Mouse (Mus musculus) small intestine, adult 2 months (tissue): Measurements from ENCODE around the gene Dsn1.

ENCODE experiments used
- CTCF ChIP-seq: fragments of 200-500 bp; IDR thresholded peaks from 2 replicates; pipeline ENCODE4 v1.5.1; 2012; ENCODE audit warnings: low read depth, mild to moderate bottlenecking, control low read depth, inconsistent platforms, low read length, moderate library complexity, mixed read lengths; ENCODE audit not compliant: insufficient replicate concordance, insufficient read length; ENCODE audit errors: extremely low read depth
- POLR2A ChIP-seq: fragments of 200-500 bp; IDR thresholded peaks from 2 replicates; pipeline ENCODE4 v1.6.1; 2012; ENCODE audit warnings: low read depth, mild to moderate bottlenecking, control low read depth, inconsistent platforms, low read length, moderate library complexity

GRCm38 (mm10) chr2:157037303-157037702 lies 30.3 kb upstream of the Dsn1 start:
- TF ChIP-seq CTCF (no peak), POLR2A (no peak)
